Mouse (Mus musculus) heart, postnatal 0 days (tissue): ENCODE measurements at regions not wholly inside any gene's neighbourhood (a gene's known extent, or its start where the extent isn't known, plus 50 kb on each side); places are given as distances from the start of the nearest gene placed in this dataset.

Experiments used
- CTCF ChIP-seq: IDR thresholded peaks from 2 replicates; pipeline ENCODE4 v1.5.1; 2016; ENCODE audit warnings: antibody characterized with exemption, control low read depth, low read depth
- EP300 ChIP-seq: IDR thresholded peaks from 2 replicates; pipeline ENCODE4 v1.6.1; 2016; ENCODE audit warnings: antibody characterized with exemption, low read depth

GRCm38 (mm10) chr13:54851131-54851530 lies 62.0 kb downstream of the Tspan17 start:
- no peak for TF ChIP-seq CTCF
- no peak for TF ChIP-seq EP300
